Mouse (Mus musculus): Measurements from ENCODE around the gene Rnf44.

DNA sequence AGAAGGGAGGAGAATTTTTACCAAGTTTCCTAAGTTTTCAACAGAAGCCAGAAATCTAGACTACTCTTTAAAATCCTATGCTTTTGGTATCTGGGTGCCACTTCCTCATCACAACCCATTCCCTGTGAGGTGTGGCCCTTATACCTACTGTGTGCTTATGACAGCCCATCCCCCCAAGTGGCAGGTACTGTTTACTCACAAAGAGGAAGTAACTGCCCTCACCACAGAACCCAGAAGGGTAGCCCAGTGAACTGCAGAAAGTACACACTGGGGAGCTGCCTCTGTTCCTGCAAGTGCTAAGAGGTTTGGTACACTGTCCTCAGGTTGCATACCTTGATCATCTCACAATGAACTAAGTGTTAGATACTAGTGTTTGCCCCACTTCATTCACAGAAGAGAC is 2.0 kb downstream of the Rnf44 start:
- TF ChIP-seq CTCF (IDR thresholded peaks at IDR 0.05; ENCODE audit: low read depth, low read length) (no peak), POLR2A (IDR thresholded peaks at IDR 0.05; ENCODE audit: extremely low read depth, insufficient read depth, low read length) (no peak)
